27 mouse cellular contexts compared by ENCODE assay signal in the genomic region with DNA sequence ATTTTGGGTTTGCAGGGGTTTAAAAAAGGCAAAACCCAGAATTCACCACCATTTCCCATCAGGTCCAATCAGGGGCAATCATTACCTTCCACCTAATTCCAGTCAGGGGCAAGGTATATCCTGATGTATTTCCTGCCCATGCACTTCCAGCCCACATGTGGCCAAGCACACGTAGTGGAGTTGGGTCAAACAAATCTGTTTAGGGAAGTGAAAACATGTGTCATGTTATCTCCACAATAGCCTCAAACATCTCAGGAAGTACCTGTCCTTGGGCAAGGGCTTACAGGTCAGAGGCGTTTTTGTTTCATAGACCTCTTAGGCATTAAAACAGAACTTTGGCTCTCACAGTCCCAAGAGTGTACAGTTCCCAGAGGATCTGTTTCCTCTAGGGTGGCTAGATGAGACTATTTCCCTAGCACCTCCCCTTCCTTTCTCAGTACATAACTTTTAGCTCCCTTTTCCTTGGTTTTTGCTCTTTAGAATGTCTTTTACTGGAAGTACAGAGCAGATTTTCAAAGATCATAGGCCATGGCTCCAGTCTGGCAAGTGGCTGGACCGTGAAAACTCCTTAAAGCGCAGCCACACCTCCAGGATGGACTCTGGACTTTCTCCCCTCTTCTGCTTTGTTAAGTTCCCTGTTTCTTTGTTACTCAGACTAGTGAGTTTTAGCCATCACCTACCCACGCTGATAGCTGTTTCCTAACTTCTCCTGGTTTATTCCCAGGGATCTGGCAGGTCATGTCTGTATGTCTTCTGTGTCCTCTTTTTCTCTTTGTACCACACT. TPM values are rescaled to one million over a fixed set of nuclear protein-coding genes. Genes with fewer than 3 reads are reported as not detected.
A peak's percentile ranks its signal among the peaks of the same experiment; 100 is the strongest.
DNase-seq lines count a peak whose midpoint lies in the region; ATAC-seq and TF ChIP-seq lines count a peak whose summit lies in the region.
"Had no signal": no experiment of that assay in that cellular context is flagged by ENCODE, and none has a peak within 500 bp of the region (broad histone marks: within the 10 kb centered on the region; RNA-seq: fewer than 3 reads in every experiment).

No protein-coding gene starts in this region.

- no peak overlapping the region for H3K27ac ChIP-seq in CH12.LX (ENCODE audit: insufficient read depth, low read depth)
- no peak overlapping the region for H3K27ac ChIP-seq in intestine, embryonic 15.5 days
- H3K27ac ChIP-seq in kidney, embryonic 15.5 days: no peak overlapping the region
- no peak overlapping the region for H3K27ac ChIP-seq in midbrain, embryonic 16.5 days (ENCODE audit: low read length)
- H3K27ac ChIP-seq: embryonic facial prominence, embryonic 13.5 days; hindbrain, embryonic 10.5 days; hindbrain, postnatal 0 days; liver, embryonic 14.5 days; lung, embryonic 15.5 days; macrophage had no signal

- in situ Hi-C loops in CH12.LX (cut with MboI; ENCODE audit: low pct_ligation_motif_present, low pct_unique_long_range_greater_than_20kb, low sequenced_read_pairs): no loop called here

- no peaks in the 10 kb centered on the region for H3K9me3 ChIP-seq in CH12.LX (replicated peaks; ENCODE audit: low read length)
- H3K9me3 ChIP-seq in intestine, embryonic 15.5 days: no peaks in the 10 kb centered on the region
- no peaks in the 10 kb centered on the region for H3K9me3 ChIP-seq in kidney, embryonic 15.5 days (replicated peaks)
- H3K9me3 ChIP-seq in midbrain, embryonic 16.5 days (replicated peaks; ENCODE audit: control insufficient read depth, low read length, poor library complexity, severe bottlenecking): no peaks in the 10 kb centered on the region
- H3K9me3 ChIP-seq: embryonic facial prominence, embryonic 13.5 days; hindbrain, embryonic 10.5 days; lung, embryonic 15.5 days had no signal

- no peak overlapping the region for H3K9ac ChIP-seq in CH12.LX (ENCODE audit: insufficient read depth, low read depth)
- H3K9ac ChIP-seq in intestine, embryonic 15.5 days: no peak overlapping the region
- H3K9ac ChIP-seq in kidney, embryonic 15.5 days: no peak overlapping the region
- H3K9ac ChIP-seq in midbrain, embryonic 16.5 days (ENCODE audit: low read depth, low read length): no peak overlapping the region
- H3K9ac ChIP-seq: embryonic facial prominence, embryonic 13.5 days; liver, embryonic 14.5 days; lung, embryonic 15.5 days had no signal

- H3K27me3 ChIP-seq in CH12.LX (replicated peaks): no peaks in the 10 kb centered on the region
- no peaks in the 10 kb centered on the region for H3K27me3 ChIP-seq in intestine, embryonic 15.5 days (replicated peaks)
- no peaks in the 10 kb centered on the region for H3K27me3 ChIP-seq in kidney, embryonic 15.5 days
- no peaks in the 10 kb centered on the region for H3K27me3 ChIP-seq in midbrain, embryonic 16.5 days (ENCODE audit: control insufficient read depth, insufficient read depth, low read depth, low read length)
- H3K27me3 ChIP-seq: embryonic facial prominence, embryonic 13.5 days; lung, embryonic 15.5 days had no signal

- ATAC-seq in intestine, embryonic 15.5 days: peak; percentile 85
- ATAC-seq in kidney, embryonic 15.5 days (replicated peaks; ENCODE audit: low FRiP score): 0 out of 2 replicates have a peak, but pooled peaks have one; percentile 36
- ATAC-seq in megakaryocyte, adult 5-6 weeks (ENCODE audit: poor library complexity, severe bottlenecking): peak; percentile 52; the same call in 1 of the 2 replicates
- ATAC-seq in midbrain, embryonic 16.5 days: no peak
- ATAC-seq in monocyte, adult 5-6 weeks (replicated peaks; ENCODE audit: insufficient number of reproducible peaks, low FRiP score, low TSS enrichment, poor library complexity, severe bottlenecking): no peak
- ATAC-seq: forebrain, embryonic 14.5 days; hindbrain, postnatal 0 days had no signal

- H3K4me2 ChIP-seq in CH12.LX (ENCODE audit: insufficient read depth, low read depth, poor library complexity, severe bottlenecking): no peak overlapping the region
- H3K4me2 ChIP-seq in intestine, embryonic 15.5 days (replicated peaks): no peak overlapping the region
- H3K4me2 ChIP-seq in kidney, embryonic 15.5 days: no peak overlapping the region
- H3K4me2 ChIP-seq in midbrain, embryonic 16.5 days (ENCODE audit: low read length): no peak overlapping the region
- H3K4me2 ChIP-seq: embryonic facial prominence, embryonic 13.5 days; lung, embryonic 15.5 days had no signal

- peaks cover 9 to 11% of the 10 kb centered on the region in 2 experiments; a peak in 3 of 4 replicates for H3K4me1 ChIP-seq in CH12.LX (ENCODE audit: control insufficient read depth in 1 of 2, insufficient read depth in 2 of 2)
- no peaks in the 10 kb centered on the region for H3K4me1 ChIP-seq in intestine, embryonic 15.5 days (replicated peaks)
- no peaks in the 10 kb centered on the region for H3K4me1 ChIP-seq in kidney, embryonic 15.5 days
- H3K4me1 ChIP-seq in midbrain, embryonic 16.5 days (ENCODE audit: control insufficient read depth, insufficient read depth, low read length): no peaks in the 10 kb centered on the region
- H3K4me1 ChIP-seq: embryonic facial prominence, embryonic 13.5 days; lung, embryonic 15.5 days had no signal

- dilution Hi-C loops in CH12.LX (cut with MboI; ENCODE audit: extremely low pct_ligation_motif_present, extremely low pct_unique_long_range_greater_than_20kb, low sequenced_read_pairs): no loop called here

- TF ChIP-seq RAD21 in CH12.LX (IDR thresholded peaks at IDR 0.05; ENCODE audit: low read depth, low read length): no peak

- H3K36me3 ChIP-seq in CH12.LX (replicated peaks in 1 of 2; ENCODE audit: control insufficient read depth in 1 of 2, insufficient read depth in 1 of 2, low read length in 1 of 2): no peaks in the 10 kb centered on the region
- no peaks in the 10 kb centered on the region for H3K36me3 ChIP-seq in intestine, embryonic 15.5 days
- H3K36me3 ChIP-seq in kidney, embryonic 15.5 days: no peaks in the 10 kb centered on the region
- no peaks in the 10 kb centered on the region for H3K36me3 ChIP-seq in midbrain, embryonic 16.5 days (ENCODE audit: control insufficient read depth, insufficient read depth, low read length)
- H3K36me3 ChIP-seq: embryonic facial prominence, embryonic 13.5 days; hindbrain, embryonic 10.5 days; lung, embryonic 15.5 days had no signal

- no peak overlapping the region for H3K4me3 ChIP-seq in CH12.LX (replicated peaks in 1 of 3; ENCODE audit: low read depth in 2 of 3, low read length in 2 of 3, poor library complexity in 1 of 3)
- H3K4me3 ChIP-seq in intestine, embryonic 15.5 days (replicated peaks): no peak overlapping the region
- no peak overlapping the region for H3K4me3 ChIP-seq in kidney, embryonic 15.5 days (replicated peaks)
- no peak overlapping the region for H3K4me3 ChIP-seq in midbrain, embryonic 16.5 days (ENCODE audit: low read depth, low read length)
- H3K4me3 ChIP-seq: embryonic facial prominence, embryonic 13.5 days; hindbrain, embryonic 10.5 days; lung, embryonic 15.5 days had no signal

- TF ChIP-seq CTCF in CH12.LX (conservative IDR thresholded peaks at IDR 0.05 in 1 of 2, IDR thresholded peaks at IDR 0.05 in 1 of 2; ENCODE audit: low read depth in 2 of 2, low read length in 2 of 2): no peak

- WGBS in intestine, embryonic 15.5 days: 56% methylated on average over 5 of the region's 5 CpGs
- WGBS in kidney, embryonic 15.5 days: 79% methylated on average over 5 of the region's 5 CpGs
- WGBS in midbrain, embryonic 16.5 days: 88% methylated on average over 5 of the region's 5 CpGs

- DNase-seq in CH12.LX (ENCODE audit: extremely low read depth): peak; percentile 36
- DNase-seq in ovary, postnatal 14 days (ENCODE audit: low spot score): no peak
- DNase-seq: adrenal gland, adult 8-10 months; cerebellum, adult 9-10 months; gastrocnemius, postnatal 10 days; layer of hippocampus, postnatal 36 days; midbrain, embryonic 14.5 days; right cerebral cortex, postnatal 4 days had no signal

- no peak for TF ChIP-seq POLR2A in CH12.LX (IDR thresholded peaks at IDR 0.05; ENCODE audit: low read depth, low read length)

- TF ChIP-seq EP300 in CH12.LX (IDR thresholded peaks at IDR 0.05; ENCODE audit: low read length): peak; percentile 48; the same call in 1 of the 2 replicates

- no peaks in the 10 kb centered on the region for H3K79me2 ChIP-seq in CH12.LX (replicated peaks; ENCODE audit: control insufficient read depth, extremely low read depth, insufficient read depth, poor library complexity, severe bottlenecking)

TF ChIP-seq in CH12.LX, 34 proteins besides CTCF, POLR2A, EP300 and RAD21 (continues in another document):
- no peak for TF ChIP-seq NRF1 (IDR thresholded peaks at IDR 0.05; ENCODE audit: low read depth, low read length)
- no peak for TF ChIP-seq E2F4 (IDR thresholded peaks at IDR 0.05; ENCODE audit: insufficient replicate concordance, low read depth, low read length)
- TF ChIP-seq ZMIZ1 (IDR thresholded peaks at IDR 0.05; ENCODE audit: low read depth, low read length): no peak
- no peak for TF ChIP-seq PAX5 (IDR thresholded peaks at IDR 0.05; ENCODE audit: low read length)
- no peak for TF ChIP-seq ZC3H11A (IDR thresholded peaks at IDR 0.05; ENCODE audit: low read depth, low read length)
- no peak for TF ChIP-seq MEF2A (IDR thresholded peaks at IDR 0.05; ENCODE audit: borderline replicate concordance, low read depth, low read length)
- no peak for TF ChIP-seq CHD1 (IDR thresholded peaks at IDR 0.05; ENCODE audit: low read depth, low read length)
- TF ChIP-seq MYC (IDR thresholded peaks at IDR 0.05; ENCODE audit: low read depth, low read length): 0 out of 2 replicates have a peak, but pooled peaks have one; percentile 27
- no peak for TF ChIP-seq KAT2A (IDR thresholded peaks at IDR 0.05; ENCODE audit: insufficient replicate concordance, low read length)

RNA-seq across cellular contexts. Expression of a gene that starts 22.6 kb away (rescaled TPM):
- total RNA-seq in CH12.LX (2012; rRNA removed) (0.04 TPM in 1 of 2 replicates, not detected in the other), CH12.LX (2014; rRNA removed) (0.07 and 0.11 TPM in 2 replicates)
- polyA plus RNA-seq in CH12.LX (2012; ENCODE audit: insufficient read length, low read depth): not detected in 2 replicates
- 0.14 and 0.21 TPM in 2 replicates for polyA plus RNA-seq in intestine, embryonic 15.5 days (2015; fragmentation: Nextera tagmentation; extraction: Ambion mirVana)
- polyA plus RNA-seq in kidney, embryonic 15.5 days (2015; fragmentation: Nextera tagmentation; extraction: Ambion mirVana): not detected in 2 replicates
- total RNA-seq in megakaryocyte, adult 5-6 weeks (2015): not detected in 2 replicates
- not detected in 2 replicates for total RNA-seq in megakaryocyte, adult 5-6 weeks (2017)
- polyA plus RNA-seq in midbrain, embryonic 16.5 days (2015; fragmentation: Nextera tagmentation; extraction: Ambion mirVana): not detected in 2 replicates
- total RNA-seq in monocyte, adult 5-6 weeks (2017): not detected in 3 replicates
- total RNA-seq: adrenal gland, adult 8-10 months; gastrocnemius, postnatal 10 days; heart, adult 8-10 months; hindbrain, postnatal 0 days; layer of hippocampus, adult 18-20 months; layer of hippocampus, postnatal 36 days; left cerebral cortex, postnatal 25 days; neutrophil, adult 5-6 weeks had no signal
- polyA plus RNA-seq: C2C12; embryonic facial prominence, embryonic 13.5 days; forebrain, embryonic 14.5 days; heart, embryonic 16.5 days; hindbrain, embryonic 10.5 days; hindbrain, postnatal 0 days; liver, embryonic 14.5 days; lung, embryonic 15.5 days; macrophage; midbrain, embryonic 14.5 days had no signal

RNA-seq across cellular contexts. Expression of a gene that starts 41.3 kb away (rescaled TPM):
- total RNA-seq in CH12.LX (2012; rRNA removed) (not detected in 2 replicates), CH12.LX (2014; rRNA removed) (not detected in 2 replicates)
- not detected in 2 replicates for polyA plus RNA-seq in CH12.LX (2012; ENCODE audit: insufficient read length, low read depth)
- 0.58 and 0.88 TPM in 2 replicates for polyA plus RNA-seq in intestine, embryonic 15.5 days (2015; fragmentation: Nextera tagmentation; extraction: Ambion mirVana)
- polyA plus RNA-seq in kidney, embryonic 15.5 days (2015; fragmentation: Nextera tagmentation; extraction: Ambion mirVana): not detected in 2 replicates
- not detected in 2 replicates for total RNA-seq in megakaryocyte, adult 5-6 weeks (2015)
- total RNA-seq in megakaryocyte, adult 5-6 weeks (2017): not detected in 2 replicates
- not detected in 2 replicates for polyA plus RNA-seq in midbrain, embryonic 16.5 days (2015; fragmentation: Nextera tagmentation; extraction: Ambion mirVana)
- total RNA-seq in monocyte, adult 5-6 weeks (2017): not detected in 3 replicates
- total RNA-seq: adrenal gland, adult 8-10 months; gastrocnemius, postnatal 10 days; heart, adult 8-10 months; hindbrain, postnatal 0 days; layer of hippocampus, adult 18-20 months; layer of hippocampus, postnatal 36 days; left cerebral cortex, postnatal 25 days; neutrophil, adult 5-6 weeks had no signal
- polyA plus RNA-seq: C2C12; embryonic facial prominence, embryonic 13.5 days; forebrain, embryonic 14.5 days; heart, embryonic 16.5 days; hindbrain, embryonic 10.5 days; hindbrain, postnatal 0 days; limb, embryonic 14.5 days; liver, embryonic 14.5 days; lung, embryonic 15.5 days; macrophage; midbrain, embryonic 14.5 days had no signal

Comparison
In these comparisons a context has a peak if more than half of its experiments do, and no peak if none do; other contexts are left out.
1. ATAC-seq: peak in intestine, embryonic 15.5 days (single experiment), kidney, embryonic 15.5 days (single experiment) and megakaryocyte, adult 5-6 weeks (single experiment); none in midbrain, embryonic 16.5 days (single experiment) and monocyte, adult 5-6 weeks (single experiment).